Mouse (Mus musculus): ENCODE measurements around the gene Eml4. TPM values are rescaled to one million over a fixed set of nuclear protein-coding genes. Genes with fewer than 3 reads are reported as not detected.

Eml4 gene
- total RNA-seq, 2 experiments from 2014 or later = 24.1 to 24.4 TPM

Other genes starting within 250 kb of the Eml4 start
- gene Pkdcc, start 135.6 kb upstream of the Eml4 start, total RNA-seq (2021) = 10 to 100 TPM; 15.6 to 18.3 TPM
- 100 to 1,000 TPM; 194 to 195 TPM for gene Cox7a2l, start 166.4 kb downstream of the Eml4 start, total RNA-seq (2021)

Measured in layer of hippocampus, adult 18-20 months (tissue).